In the genomic region with DNA sequence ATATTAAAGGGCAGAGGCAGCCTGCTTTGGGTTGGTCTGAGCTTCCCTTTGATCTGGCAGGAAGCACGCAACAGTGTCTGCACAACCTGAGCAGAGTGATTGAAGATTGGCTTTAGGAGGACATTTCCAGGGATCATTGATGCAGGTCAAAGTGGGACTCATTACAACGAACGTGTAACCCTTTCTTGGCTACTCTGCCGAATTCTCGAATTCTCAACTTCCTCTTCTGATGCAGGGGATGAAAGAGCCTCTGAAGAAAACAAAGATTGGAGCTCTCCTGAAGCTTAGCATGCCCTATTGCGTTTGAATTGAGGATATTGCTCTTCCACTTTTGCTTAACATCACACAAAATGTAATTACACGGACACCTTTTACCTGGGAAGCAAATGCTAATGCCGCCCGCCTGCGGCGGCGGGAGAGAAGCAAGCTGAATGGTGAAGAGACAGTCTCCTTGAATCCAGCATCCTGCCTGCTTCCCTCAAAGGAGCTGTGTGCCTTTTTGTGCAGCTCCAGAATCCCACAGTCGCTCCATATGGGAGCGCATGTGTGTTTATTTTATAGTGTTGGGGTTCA, we compare ENCODE assay signal across 8 mouse cellular contexts.
A peak's percentile ranks its signal among the peaks of the same experiment; 100 is the strongest.
DNase-seq lines count a peak whose midpoint lies in the region; ATAC-seq and TF ChIP-seq lines count a peak whose summit lies in the region.

No protein-coding gene starts in this region.

- intact Hi-C loops in heart, postnatal 14 days (cut with DNase I), result no loop called here

- peaks cover 9% of the 10 kb centered on the region; the same call in 1 of the 2 replicates for H3K27me3 ChIP-seq in intestine, embryonic 14.5 days (replicated peaks; ENCODE audit: control insufficient read depth, insufficient read depth, low read length)
- no peaks in the 10 kb centered on the region for H3K27me3 ChIP-seq in intestine, postnatal 0 days (replicated peaks; ENCODE audit: control insufficient read depth, insufficient read depth, low read length)
- no peaks in the 10 kb centered on the region for H3K27me3 ChIP-seq in intestine, embryonic 16.5 days (replicated peaks; ENCODE audit: control insufficient read depth, insufficient read depth, low read length)
- H3K27me3 ChIP-seq in neural tube, embryonic 14.5 days (ENCODE audit: control insufficient read depth, insufficient read depth, low read length), result no peaks in the 10 kb centered on the region

- H3K36me3 ChIP-seq in intestine, embryonic 14.5 days (ENCODE audit: control insufficient read depth, insufficient read depth, low read length), result no peaks in the 10 kb centered on the region
- no peaks in the 10 kb centered on the region for H3K36me3 ChIP-seq in intestine, postnatal 0 days (ENCODE audit: control insufficient read depth, insufficient read depth)
- H3K36me3 ChIP-seq in intestine, embryonic 16.5 days (ENCODE audit: control insufficient read depth, insufficient read depth, low read length), result no peaks in the 10 kb centered on the region
- no peaks in the 10 kb centered on the region for H3K36me3 ChIP-seq in neural tube, embryonic 14.5 days (ENCODE audit: control insufficient read depth, insufficient read depth, low read length)

- 10% methylated on average over 14 of the region's 14 CpGs for WGBS in intestine, embryonic 14.5 days
- 14% methylated on average over 14 of the region's 14 CpGs for WGBS in intestine, postnatal 0 days
- 10% methylated on average over 14 of the region's 14 CpGs for WGBS in intestine, embryonic 16.5 days
- 2% methylated on average over 14 of the region's 14 CpGs for WGBS in neural tube, embryonic 14.5 days

- ATAC-seq in intestine, embryonic 14.5 days (replicated peaks; ENCODE audit: low FRiP score, low TSS enrichment, low read depth), result no peak
- ATAC-seq in intestine, postnatal 0 days, result no peak
- ATAC-seq in intestine, embryonic 16.5 days, result no peak
- ATAC-seq in neural tube, embryonic 14.5 days (ENCODE audit: low read depth), result peak; percentile 70
- no peak for ATAC-seq in megakaryocyte-erythroid progenitor cell, adult 5-6 weeks (replicated peaks; ENCODE audit: low FRiP score, low TSS enrichment, poor library complexity, severe bottlenecking)

- no peak for DNase-seq in intestine, embryonic 14.5 days (ENCODE audit: low spot score)
- DNase-seq in embryo, embryonic 11 days, result peak; percentile 26
- DNase-seq in testis, postnatal 14 days (ENCODE audit: low spot score), result no peak
- no peak for DNase-seq in heart, postnatal 14 days

- H3K4me3 ChIP-seq in intestine, embryonic 14.5 days (ENCODE audit: low read depth, low read length), result peak overlapping the region; percentile 15; the same call in 1 of the 2 replicates
- no peak overlapping the region for H3K4me3 ChIP-seq in intestine, postnatal 0 days (ENCODE audit: low read depth, low read length)
- H3K4me3 ChIP-seq in intestine, embryonic 16.5 days (ENCODE audit: low read length), result no peak overlapping the region
- peak overlapping the region; percentile 8; the same call in 1 of the 2 replicates for H3K4me3 ChIP-seq in neural tube, embryonic 14.5 days (ENCODE audit: low read depth, low read length)

- no peak overlapping the region for H3K27ac ChIP-seq in intestine, embryonic 14.5 days (ENCODE audit: low read depth)
- H3K27ac ChIP-seq in intestine, postnatal 0 days (ENCODE audit: low read depth, low read length), result no peak overlapping the region
- no peak overlapping the region for H3K27ac ChIP-seq in intestine, embryonic 16.5 days (ENCODE audit: low read length)
- H3K27ac ChIP-seq in neural tube, embryonic 14.5 days (ENCODE audit: low read depth, low read length), result no peak overlapping the region

- no peaks in the 10 kb centered on the region for H3K9me3 ChIP-seq in intestine, embryonic 14.5 days (ENCODE audit: control insufficient read depth, low read length)
- H3K9me3 ChIP-seq in intestine, postnatal 0 days (ENCODE audit: control insufficient read depth), result no peaks in the 10 kb centered on the region
- H3K9me3 ChIP-seq in intestine, embryonic 16.5 days (ENCODE audit: control insufficient read depth, low read length), result no peaks in the 10 kb centered on the region
- H3K9me3 ChIP-seq in neural tube, embryonic 14.5 days (ENCODE audit: control insufficient read depth, low read length), result no peaks in the 10 kb centered on the region

- no peaks in the 10 kb centered on the region; the same call in 1 of the 2 replicates for H3K4me1 ChIP-seq in intestine, embryonic 14.5 days (replicated peaks; ENCODE audit: control insufficient read depth, insufficient read depth, low read length)
- H3K4me1 ChIP-seq in intestine, postnatal 0 days (replicated peaks; ENCODE audit: control insufficient read depth, insufficient read depth, low read length), result no peaks in the 10 kb centered on the region
- no peaks in the 10 kb centered on the region for H3K4me1 ChIP-seq in intestine, embryonic 16.5 days (ENCODE audit: control insufficient read depth, insufficient read depth, low read length)
- 0 out of 2 replicates have a peak, but pooled peaks cover 3% of the 10 kb centered on the region for H3K4me1 ChIP-seq in neural tube, embryonic 14.5 days (ENCODE audit: control insufficient read depth, insufficient read depth, low read length)

- peak overlapping the region; percentile 45 for H3K4me2 ChIP-seq in intestine, embryonic 14.5 days (ENCODE audit: low read length)
- no peak overlapping the region for H3K4me2 ChIP-seq in intestine, postnatal 0 days (replicated peaks; ENCODE audit: low read depth)
- peak overlapping the region; percentile 8 for H3K4me2 ChIP-seq in intestine, embryonic 16.5 days (ENCODE audit: low read depth, low read length)
- peak overlapping the region; percentile 28 for H3K4me2 ChIP-seq in neural tube, embryonic 14.5 days (ENCODE audit: low read depth, low read length)

- no peak overlapping the region for H3K9ac ChIP-seq in intestine, embryonic 14.5 days (ENCODE audit: low read length)
- no peak overlapping the region for H3K9ac ChIP-seq in intestine, postnatal 0 days (ENCODE audit: low read depth, low read length)
- no peak overlapping the region for H3K9ac ChIP-seq in intestine, embryonic 16.5 days (ENCODE audit: low read depth, low read length)
- H3K9ac ChIP-seq in neural tube, embryonic 14.5 days (replicated peaks; ENCODE audit: low read depth, low read length), result no peak overlapping the region

- no peak for TF ChIP-seq CTCF in intestine, postnatal 0 days (IDR thresholded peaks at IDR 0.05; ENCODE audit: low read depth)

Comparison
In these comparisons a context has a peak if more than half of its experiments do, and no peak if none do; other contexts are left out.
1. H3K4me3 ChIP-seq: peak in intestine, embryonic 14.5 days (single experiment) and neural tube, embryonic 14.5 days (single experiment); none in intestine, postnatal 0 days (single experiment) and intestine, embryonic 16.5 days (single experiment).